Mouse (Mus musculus) kidney, postnatal 36 days (tissue): ENCODE data around the gene Mnt.
"Not testable (repeated sequence)": the region's sequence is repeated elsewhere in the genome, so short reads cannot be mapped to it uniquely, and the experiment has no call there.

Source experiments
- DNase-seq, 2 experiments: peaks; one replicate each; pipeline ENCODE4 v3.0.0; 2021 to 2022; ENCODE audit warnings: mixed read lengths in 2 of 2

Mnt gene

GRCm38 (mm10) chr11:74830256-74831161 is at the start of gene Mnt:
Mnt (plus strand) TSS chr11:74830920.
- DNase-seq, result peak; percentile 99 to 100

DNA sequence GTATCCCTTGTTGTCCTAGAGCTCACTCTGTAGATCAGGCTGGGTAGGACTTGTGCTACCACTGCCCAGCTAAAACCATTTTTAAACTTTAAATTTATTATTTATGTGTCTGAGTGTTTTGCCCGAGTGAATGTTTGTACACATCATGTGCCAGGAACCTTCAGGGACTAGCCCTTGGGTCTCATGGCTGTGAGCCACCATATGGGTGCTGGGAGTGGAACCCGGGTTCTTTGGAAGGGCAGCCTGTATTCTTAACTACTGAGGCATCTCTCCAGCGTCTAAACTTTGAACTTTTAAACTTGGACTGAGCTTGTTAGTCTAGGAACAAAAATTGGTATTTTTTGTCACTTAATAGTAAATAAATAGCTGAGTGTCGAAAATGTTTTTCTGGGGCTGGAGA is 37.8 kb upstream of the Mnt start:
- DNase-seq, result peak in 1 of 2 experiments; percentile 52

DNA sequence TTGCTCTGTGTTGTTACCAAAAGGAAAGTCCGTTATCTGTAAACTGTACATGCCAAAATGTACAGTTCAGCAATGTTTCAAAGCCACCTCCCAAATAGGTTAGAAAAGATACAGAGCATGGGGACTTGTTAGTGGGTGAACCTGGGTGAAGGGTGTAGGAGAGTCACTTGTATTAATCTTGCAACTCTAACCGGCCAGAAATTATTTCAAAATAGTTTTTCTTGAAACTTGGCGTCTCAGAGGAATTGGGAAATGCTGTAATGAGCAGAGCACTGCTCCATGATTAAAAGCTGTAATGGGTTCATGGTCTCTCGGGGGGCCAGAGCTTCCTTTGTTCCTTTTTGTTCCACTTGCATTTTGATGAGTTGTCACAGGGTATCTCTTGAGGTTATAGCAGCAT is 30.1 kb upstream of the Mnt start:
- no peak for DNase-seq

GRCm38 (mm10) chr11:74804081-74804627 is 26.6 kb upstream of the Mnt start:
- DNase-seq, result no peak

- no peak for DNase-seq
These were observed 23.4 kb upstream of the Mnt start for GRCm38 (mm10) chr11:74807246-74807882.

DNA sequence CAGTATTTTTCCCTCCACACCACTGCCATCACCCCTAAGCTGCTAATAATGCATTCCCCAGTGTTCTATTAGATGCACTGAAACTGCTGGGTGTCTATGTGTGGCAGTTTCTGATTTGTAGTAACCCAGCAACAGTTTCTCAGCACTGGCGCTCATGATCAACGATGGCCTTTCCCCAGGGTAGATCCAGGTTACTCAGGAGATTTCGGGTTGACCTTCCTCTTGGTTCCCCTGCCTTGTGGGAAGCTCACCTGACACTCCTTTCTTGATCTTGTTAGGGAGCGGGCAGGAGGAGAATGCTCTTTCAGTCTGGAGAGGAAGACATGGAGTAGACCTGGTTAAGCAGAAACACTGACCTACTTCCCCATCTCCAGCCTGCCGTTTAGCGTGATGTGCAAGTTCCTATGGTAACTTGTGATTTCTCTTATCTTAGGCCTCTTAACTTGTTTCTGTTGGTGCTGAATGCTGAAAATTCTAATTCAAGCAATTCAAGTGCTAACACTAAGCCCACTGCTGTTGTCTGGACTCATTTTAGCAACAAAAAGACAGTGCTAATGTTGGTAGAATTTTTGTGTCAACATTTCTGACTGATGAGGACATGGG is 22.4 kb upstream of the Mnt start:
- no peak for DNase-seq

DNA sequence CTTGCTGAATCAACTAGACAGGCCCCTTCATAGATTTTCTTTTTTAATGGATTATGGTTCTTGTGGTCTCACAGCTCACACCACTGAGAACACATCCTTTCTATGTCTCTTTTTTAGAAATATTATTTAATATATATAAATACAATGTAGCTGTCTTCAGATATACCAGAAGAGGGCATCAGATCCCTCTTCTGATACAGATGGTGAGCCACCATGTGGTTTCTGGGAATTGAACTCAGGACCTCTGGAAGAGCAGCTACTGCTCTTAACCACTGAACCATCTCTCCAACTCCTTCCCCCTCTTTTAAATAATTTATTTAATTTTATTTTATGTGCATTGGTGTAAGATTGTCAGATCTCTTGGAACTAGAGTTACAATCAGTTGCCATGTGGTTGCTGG is 20.6 kb upstream of the Mnt start:
- DNase-seq, result no peak

DNA sequence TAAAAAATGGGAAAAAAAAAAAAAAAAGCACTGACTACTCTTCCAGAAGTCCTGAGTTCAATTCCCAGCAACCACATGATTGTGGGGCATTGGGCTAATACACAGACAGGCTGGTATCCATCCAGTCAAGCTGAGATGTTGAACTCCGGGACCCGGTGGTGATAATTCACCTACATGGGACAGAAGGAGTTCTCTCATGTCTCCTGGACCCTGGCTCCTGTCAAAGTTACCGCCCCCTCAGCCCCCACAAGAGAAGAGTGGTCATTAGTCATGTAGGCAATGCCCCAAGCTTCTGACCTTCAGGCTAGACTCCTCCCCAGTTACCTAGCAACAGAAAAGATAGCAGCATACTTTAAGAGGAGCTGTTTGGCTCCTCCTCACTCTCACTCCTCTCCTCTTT is 19.7 kb upstream of the Mnt start:
- not testable (repeated sequence) for DNase-seq

- no peak for DNase-seq
These were observed 19.2 kb upstream of the Mnt start for GRCm38 (mm10) chr11:74811538-74811937.

GRCm38 (mm10) chr11:74815795-74816194 is 14.9 kb upstream of the Mnt start:
- DNase-seq, result no peak

GRCm38 (mm10) chr11:74820921-74821320 is 9.8 kb upstream of the Mnt start:
- DNase-seq, result no peak

GRCm38 (mm10) chr11:74821463-74821862 is 9.3 kb upstream of the Mnt start:
- peak; percentile 59 to 72 for DNase-seq

DNA sequence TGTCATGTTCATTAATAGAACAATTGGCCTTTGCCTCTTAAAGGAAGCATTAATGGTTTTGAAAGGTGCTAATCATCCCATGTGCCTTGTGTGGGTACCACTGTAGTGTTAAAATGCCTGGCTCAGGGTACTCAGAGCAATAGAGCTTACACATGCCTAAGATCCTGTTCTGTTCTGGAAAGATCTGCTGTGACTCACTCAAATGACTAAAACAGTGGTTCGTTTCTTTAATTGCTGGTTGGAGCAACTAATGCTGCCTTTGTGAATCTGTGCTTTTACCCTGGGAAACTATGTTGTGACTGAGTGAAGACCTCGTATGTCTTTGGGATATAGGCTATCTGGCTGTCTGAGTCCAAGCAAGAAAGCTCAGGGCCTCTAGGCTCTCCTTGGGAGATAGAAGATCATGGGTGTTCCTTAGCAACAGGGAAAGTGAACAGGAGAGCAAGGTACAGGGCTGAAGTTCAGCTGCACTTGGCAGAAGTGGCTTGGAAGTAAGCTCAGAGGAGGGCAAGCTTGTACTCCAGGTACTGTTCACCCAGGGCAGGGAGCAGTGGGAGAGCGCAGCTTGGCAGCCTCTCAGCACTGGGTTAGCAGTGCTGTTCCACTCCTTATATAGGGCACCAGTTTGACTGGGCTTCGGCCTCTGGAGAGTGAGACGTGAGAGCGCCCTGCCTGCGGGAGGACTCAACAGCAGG is 7.8 kb upstream of the Mnt start:
- DNase-seq, result peak; percentile 80 to 88

GRCm38 (mm10) chr11:74826151-74826550 is 4.6 kb upstream of the Mnt start:
- DNase-seq, result peak in 1 of 2 experiments; percentile 78

DNA sequence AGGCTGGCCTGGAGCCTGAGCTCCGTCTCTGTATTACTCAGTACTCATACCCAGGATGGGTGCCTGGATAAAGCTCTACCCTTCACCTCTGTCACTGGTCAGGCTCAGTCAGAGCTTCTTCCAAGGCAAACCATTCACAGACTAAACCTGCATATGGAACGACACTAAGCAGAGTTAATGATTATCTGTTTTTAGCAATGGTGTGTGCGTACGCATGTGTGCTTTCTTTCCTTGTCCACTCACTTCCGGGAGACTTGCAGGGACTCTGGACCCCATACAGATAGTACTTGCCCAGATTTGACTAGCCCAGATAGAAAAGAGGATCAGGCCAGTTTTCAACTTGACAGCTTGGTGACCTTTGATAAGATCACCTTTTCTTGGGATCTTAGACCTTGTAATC is 4.0 kb upstream of the Mnt start:
- DNase-seq, result peak in 1 of 2 experiments; percentile 60

GRCm38 (mm10) chr11:74827791-74828403 is 2.8 kb upstream of the Mnt start:
- no peak for DNase-seq

DNA sequence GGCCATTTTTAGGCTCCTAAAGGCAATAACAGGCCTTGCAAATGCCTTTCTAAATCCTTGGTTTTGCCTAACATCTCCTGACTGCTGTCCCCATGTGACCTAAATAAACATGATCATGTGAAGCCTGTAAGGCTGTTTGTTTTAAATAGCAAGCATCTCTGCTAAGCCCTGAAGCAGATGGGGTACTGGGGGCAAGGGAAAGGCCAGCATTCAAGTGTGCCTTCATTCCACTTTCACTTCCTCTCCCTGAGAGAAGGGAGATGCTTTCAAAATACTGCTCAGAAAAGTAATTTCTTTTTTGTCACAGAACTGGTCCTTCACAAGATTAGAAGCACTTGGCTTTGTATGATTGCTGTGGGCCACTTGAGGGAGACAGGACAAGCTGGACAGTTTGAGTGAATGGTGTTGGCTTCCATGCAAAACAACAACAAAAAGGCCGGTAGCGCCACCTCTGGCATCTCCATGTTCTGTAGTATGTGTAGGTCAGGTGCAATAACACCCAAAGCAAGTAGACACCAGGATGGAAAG is 2.3 kb upstream of the Mnt start:
- DNase-seq, result no peak

DNA sequence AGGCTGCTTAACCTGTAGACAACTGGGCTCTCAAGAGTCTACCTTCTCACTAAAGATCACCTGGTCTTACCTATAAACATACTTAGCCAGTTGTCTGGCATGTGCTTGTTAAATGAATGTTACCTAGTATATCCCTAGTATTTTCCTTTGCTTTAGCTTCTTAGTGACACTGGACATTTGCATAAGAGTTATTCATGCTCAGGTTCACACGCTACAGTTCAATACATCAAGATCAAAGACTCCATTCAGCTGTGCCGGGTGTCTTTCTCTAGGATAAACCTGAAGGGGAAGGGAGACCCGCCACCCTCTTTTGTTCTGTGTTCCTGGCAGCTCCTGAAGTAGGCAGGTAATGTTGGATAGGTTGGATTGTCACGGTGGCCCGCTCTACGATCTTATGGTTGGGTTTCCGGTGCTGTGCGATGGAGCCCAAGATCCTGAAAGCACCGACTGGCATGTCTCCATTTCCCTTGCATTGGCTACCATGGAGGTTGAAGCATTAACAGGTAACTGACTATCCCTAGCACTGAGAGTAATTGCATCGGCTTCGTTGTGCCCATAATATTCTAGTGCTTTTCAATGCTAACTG is 1.7 kb upstream of the Mnt start:
- no peak for DNase-seq

GRCm38 (mm10) chr11:74829812-74830211 is 908 bp upstream of the Mnt start:
- DNase-seq, result peak; percentile 87 to 93

DNA sequence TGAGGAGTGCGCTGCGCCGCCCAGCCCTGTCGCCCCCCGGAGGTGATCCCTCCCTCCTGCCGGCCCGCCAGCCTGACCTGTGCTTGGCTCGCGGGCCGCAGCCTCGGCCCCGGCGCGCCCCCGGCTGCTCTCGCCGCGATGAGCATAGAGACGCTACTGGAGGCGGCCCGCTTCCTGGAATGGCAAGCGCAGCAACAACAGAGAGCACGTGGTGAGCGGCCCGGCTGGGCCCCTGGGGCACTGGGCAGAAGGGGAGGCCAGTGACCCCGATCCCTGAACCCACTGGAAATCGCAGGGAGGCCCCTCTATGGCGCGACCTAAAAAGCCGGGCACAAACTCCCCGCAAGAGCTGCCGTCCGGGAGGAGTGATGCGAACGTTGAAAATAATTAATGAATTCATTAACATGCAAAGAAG is 478 bp downstream of the Mnt start:
- DNase-seq, result peak; percentile 71 to 79

GRCm38 (mm10) chr11:74831606-74832451 is 1.1 kb downstream of the Mnt start:
- peak; percentile 100 for DNase-seq
